Mouse (Mus musculus): Measurements from ENCODE around the gene Tfap2e. TPM values are rescaled to one million over a fixed set of nuclear protein-coding genes. Genes with fewer than 3 reads are reported as not detected.

Tfap2e gene
- total RNA-seq, 2 experiments from 2014 or later, result not detected

DNA sequence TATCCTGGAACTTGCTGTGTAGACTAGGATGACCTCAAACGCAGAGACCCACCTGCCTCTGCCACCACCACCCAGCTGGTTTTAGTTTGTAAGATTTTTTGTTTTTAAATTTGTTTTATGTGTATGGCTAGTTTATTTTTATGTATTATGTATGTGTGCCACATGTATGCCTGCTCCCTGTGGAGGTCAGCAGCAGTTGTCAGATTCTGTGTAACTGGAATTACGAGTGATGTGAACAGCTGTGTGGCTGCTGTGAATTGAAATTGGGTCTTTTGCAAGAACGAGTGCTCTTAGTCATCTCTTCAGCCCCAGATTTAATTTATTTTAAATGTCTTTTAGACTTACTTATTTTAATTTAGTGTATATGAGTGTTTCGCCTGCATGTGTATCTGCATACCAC, 39.1 kb downstream of the Tfap2e start:
- DNase-seq, result no peak

DNA sequence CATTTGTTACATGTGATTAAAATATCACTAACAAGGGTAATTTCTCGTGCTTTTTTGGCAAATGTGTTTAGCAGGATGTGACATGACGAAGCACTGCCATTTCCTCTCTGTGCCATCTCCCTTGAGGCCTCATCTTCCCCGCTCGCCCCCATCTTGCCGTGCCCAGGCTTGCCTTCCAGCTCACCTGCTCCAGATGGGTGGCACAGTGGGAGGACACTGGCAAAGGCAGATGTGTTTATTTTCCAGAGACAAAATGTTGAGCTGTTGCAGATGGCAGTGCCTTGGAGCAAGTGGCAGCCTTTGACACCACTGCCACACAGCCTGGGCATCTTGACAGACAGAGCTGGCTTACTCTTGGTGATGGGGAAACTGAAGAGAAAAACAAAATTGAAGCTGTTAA, 43.0 kb downstream of the Tfap2e start:
- no peak for DNase-seq

DNA sequence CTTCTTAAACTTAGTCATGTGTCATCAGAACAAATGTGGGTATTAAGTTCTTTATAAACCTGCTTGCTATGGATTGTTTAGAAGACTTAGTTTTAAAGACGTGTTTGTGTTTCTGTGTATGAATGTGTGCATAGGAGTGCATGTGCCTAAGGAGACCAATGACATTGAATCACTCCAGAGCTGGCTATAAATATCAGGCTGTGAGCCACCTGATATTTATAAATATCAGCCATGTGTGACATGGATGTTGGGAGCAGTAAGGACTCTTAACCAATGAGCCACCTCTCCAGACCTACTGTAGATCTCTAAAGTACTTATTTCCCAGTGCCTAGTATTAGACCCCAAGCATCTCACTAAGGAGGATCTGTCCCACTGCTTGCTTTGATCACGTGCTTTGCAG, 46.6 kb downstream of the Tfap2e start:
- no peak for DNase-seq

DNA sequence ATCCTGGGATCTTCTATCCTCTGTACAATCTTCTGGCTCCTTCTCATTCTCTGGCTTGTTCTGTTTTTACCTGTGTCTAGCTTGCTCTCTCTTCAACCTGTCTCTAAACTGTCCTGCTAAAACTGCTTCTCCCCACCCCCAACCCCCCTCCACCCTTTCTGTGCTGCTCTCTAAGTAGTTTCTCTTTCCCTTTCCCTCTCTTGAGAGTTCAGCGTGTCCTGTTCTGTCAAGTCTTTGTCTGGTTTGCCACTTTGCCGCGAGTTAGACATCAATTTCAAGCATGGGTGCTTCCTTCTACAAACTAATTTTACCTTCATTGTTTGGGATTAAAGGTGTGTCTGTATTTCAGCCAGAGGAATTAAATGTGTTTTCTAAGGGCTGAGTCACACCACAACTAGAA, 53.0 kb downstream of the Tfap2e start:
- no peak for DNase-seq

DNA sequence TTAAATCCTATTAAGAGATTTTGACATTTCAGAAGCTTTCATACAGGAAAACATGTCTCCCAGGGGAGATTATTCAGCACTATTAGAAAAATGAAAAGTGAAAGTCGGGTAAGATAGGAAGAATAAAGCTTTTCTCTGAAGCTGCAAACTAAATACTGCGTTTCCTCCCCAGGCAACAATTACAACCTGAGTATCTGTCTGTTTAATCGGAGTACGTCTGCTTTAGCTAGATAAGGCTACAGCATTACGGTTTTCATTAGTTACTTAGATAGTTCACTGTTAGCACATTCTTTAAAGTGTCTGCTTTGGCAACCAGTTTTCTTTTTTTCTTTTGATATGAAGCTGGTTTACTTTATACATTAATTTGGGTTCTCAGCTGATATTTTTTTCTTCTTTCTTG, 53.7 kb downstream of the Tfap2e start:
- no peak for DNase-seq

DNA sequence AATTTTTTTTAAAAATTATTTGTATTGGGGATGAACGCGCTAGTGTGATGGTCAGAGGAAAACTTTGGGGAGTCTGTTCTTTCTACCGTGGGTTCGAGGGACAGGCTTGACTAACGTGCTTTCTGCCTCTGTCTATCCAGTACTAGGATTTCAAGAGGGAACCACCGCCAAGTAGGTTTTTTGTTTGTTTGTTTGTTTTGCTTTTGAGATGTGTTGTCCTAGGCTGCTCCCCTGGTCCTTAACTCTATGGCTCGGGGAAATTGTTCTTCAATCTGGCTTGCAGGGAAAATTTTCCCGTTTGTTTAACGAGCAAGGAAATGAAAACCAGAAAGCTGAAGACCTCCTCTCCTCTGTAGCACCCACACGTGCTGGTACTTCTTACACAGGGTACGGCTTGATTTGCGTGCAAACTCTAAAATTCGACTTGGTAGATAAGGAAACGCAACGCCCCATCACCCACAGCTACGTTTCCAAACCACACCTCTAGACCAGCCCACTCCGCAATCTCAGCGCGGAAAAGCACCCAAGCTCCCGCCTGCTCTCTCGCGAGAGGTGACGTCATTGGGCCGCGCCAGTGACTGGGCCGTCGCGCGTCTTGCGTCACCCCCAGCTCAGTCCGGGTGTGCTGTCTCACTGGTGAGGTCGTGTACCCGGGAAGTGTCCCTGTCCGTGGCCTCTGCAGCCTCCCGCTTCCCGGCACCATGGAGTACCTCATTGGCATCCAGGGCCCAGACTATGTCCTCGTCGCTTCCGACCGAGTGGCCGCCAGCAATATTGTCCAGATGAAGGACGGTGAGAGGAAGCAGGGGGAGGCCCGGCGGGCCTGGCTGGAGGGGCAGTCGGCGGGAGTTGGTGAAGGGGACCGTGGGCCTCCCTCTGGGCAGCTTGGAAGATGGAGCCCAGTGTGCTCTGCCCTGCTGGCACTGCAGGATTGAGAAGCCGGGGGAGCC, 58.7 kb downstream of the Tfap2e start, which contains the start of gene Psmb2:
TSS of gene Psmb2 (plus strand) at position 577 of the 950 bp plus-strand sequence.
- peak; percentile 99 for DNase-seq

DNA sequence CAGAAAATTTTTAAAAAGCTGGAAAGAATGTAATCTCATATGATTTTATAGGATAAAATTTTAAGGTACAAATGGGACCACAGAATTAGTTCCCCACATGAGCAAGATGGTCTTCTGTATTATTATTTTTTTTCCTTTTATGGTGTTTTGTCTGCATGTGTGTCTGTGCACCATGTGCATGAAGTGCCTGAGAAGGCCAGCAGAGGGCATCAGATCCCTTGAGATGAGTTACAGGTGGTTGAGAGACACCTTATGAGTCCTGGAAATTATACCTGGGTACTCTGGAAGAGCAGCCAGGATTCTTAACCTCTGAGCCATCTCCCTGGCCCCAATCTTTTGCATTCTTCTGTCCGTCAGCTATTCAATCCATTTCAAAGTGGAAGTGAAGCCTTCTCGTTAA, 69.0 kb downstream of the Tfap2e start:
- DNase-seq, result no peak

Other genes starting within 250 kb of the Tfap2e start
- gene Ago4, start 202.8 kb downstream of the Tfap2e start, total RNA-seq (2021), result 1 to 10 TPM; 3.5 to 3.8 TPM
- gene Clspn, start 179.3 kb downstream of the Tfap2e start, total RNA-seq (2021), result 10 to 100 TPM; 18.3 to 21.7 TPM
- 1 to 10 TPM; 6.1 to 6.6 TPM for gene 5730409E04Rik, start 126.4 kb downstream of the Tfap2e start, total RNA-seq (2021)
- 100 to 1,000 TPM; 161 to 162 TPM for gene Psmb2, start 58.6 kb downstream of the Tfap2e start, total RNA-seq (2021)
- gene Ncdn, start 17.2 kb upstream of the Tfap2e start, total RNA-seq (2021), result 10 to 100 TPM; 17.5 to 18.3 TPM
- 10 to 100 TPM; 21.3 to 22.8 TPM for gene AU040320, start 17.3 kb upstream of the Tfap2e start, total RNA-seq (2021)
- gene Zmym4, start 231.9 kb upstream of the Tfap2e start, total RNA-seq (2021), result 10 to 100 TPM; 36.0 to 38.1 TPM